Mouse (Mus musculus): ENCODE measurements around the gene Chkb. TPM values are rescaled to one million over a fixed set of nuclear protein-coding genes. Genes with fewer than 3 reads are reported as not detected.

The Chkb gene
- polyA plus RNA-seq, 1 experiment = 126 TPM

- H3K4me1 ChIP-seq (ENCODE audit: control insufficient read depth, insufficient read depth, low read length) = no peaks in the 10 kb centered on the region
- TF ChIP-seq CTCF (IDR thresholded peaks at IDR 0.05; ENCODE audit: control insufficient read depth, insufficient read depth, low read length) (no peak), POLR2A (IDR thresholded peaks at IDR 0.05; ENCODE audit: borderline replicate concordance, control insufficient read depth, low read depth, low read length) (no peak)
- no peak overlapping the region for H3K4me3 ChIP-seq (replicated peaks; ENCODE audit: control insufficient read depth, low read depth, low read length)
- no peak overlapping the region for H3K27ac ChIP-seq (ENCODE audit: control insufficient read depth, insufficient read depth, low read depth, low read length, poor library complexity)
Measured at GRCm38 (mm10) chr15:89406691-89407090, 23.0 kb downstream of the Chkb start.

- WGBS = 70% methylated on average over 10 of the region's 10 CpGs
- no peaks in the 10 kb centered on the region for H3K4me1 ChIP-seq (ENCODE audit: control insufficient read depth, insufficient read depth, low read length)
- TF ChIP-seq POLR2A (IDR thresholded peaks at IDR 0.05; ENCODE audit: borderline replicate concordance, control insufficient read depth, low read depth, low read length) = no peak
- no peak overlapping the region for H3K27ac ChIP-seq (ENCODE audit: control insufficient read depth, insufficient read depth, low read depth, low read length, poor library complexity)
- no peak overlapping the region for H3K4me3 ChIP-seq (replicated peaks; ENCODE audit: control insufficient read depth, low read depth, low read length)
Measured at GRCm38 (mm10) chr15:89404831-89405623, 24.7 kb downstream of the Chkb start.

GRCm38 (mm10) chr15:89402471-89402870 lies 27.2 kb downstream of the Chkb start:
- Histone ChIP-seq H3K4me1 (ENCODE audit: control insufficient read depth, insufficient read depth, low read length) (no peaks in the 10 kb centered on the region), H3K4me3 (replicated peaks; ENCODE audit: control insufficient read depth, low read depth, low read length) (no peak overlapping the region), H3K27ac (ENCODE audit: control insufficient read depth, insufficient read depth, low read depth, low read length, poor library complexity) (no peak overlapping the region)
- TF ChIP-seq POLR2A (IDR thresholded peaks at IDR 0.05; ENCODE audit: borderline replicate concordance, control insufficient read depth, low read depth, low read length) (no peak), CTCF (IDR thresholded peaks at IDR 0.05; ENCODE audit: control insufficient read depth, insufficient read depth, low read length) (no peak)
- WGBS = 89% methylated on average over 1 of the region's 1 CpGs

GRCm38 (mm10) chr15:89399716-89400115 lies 30.0 kb downstream of the Chkb start:
- 55% methylated on average over 1 of the region's 1 CpGs for WGBS
- Histone ChIP-seq H3K4me1 (ENCODE audit: control insufficient read depth, insufficient read depth, low read length) (no peaks in the 10 kb centered on the region), H3K27ac (ENCODE audit: control insufficient read depth, insufficient read depth, low read depth, low read length, poor library complexity) (no peak overlapping the region), H3K4me3 (replicated peaks; ENCODE audit: control insufficient read depth, low read depth, low read length) (no peak overlapping the region)
- no peak for TF ChIP-seq POLR2A (IDR thresholded peaks at IDR 0.05; ENCODE audit: borderline replicate concordance, control insufficient read depth, low read depth, low read length)
- TF ChIP-seq CTCF (IDR thresholded peaks at IDR 0.05; ENCODE audit: control insufficient read depth, insufficient read depth, low read length) = no peak

GRCm38 (mm10) chr15:89398146-89398545 lies 31.6 kb downstream of the Chkb start:
- WGBS = 69% methylated on average over 2 of the region's 2 CpGs
- H3K27ac ChIP-seq (ENCODE audit: control insufficient read depth, insufficient read depth, low read depth, low read length, poor library complexity) = no peak overlapping the region
- H3K4me3 ChIP-seq (replicated peaks; ENCODE audit: control insufficient read depth, low read depth, low read length) = no peak overlapping the region
- no peaks in the 10 kb centered on the region for H3K4me1 ChIP-seq (ENCODE audit: control insufficient read depth, insufficient read depth, low read length)
- no peak for TF ChIP-seq POLR2A (IDR thresholded peaks at IDR 0.05; ENCODE audit: borderline replicate concordance, control insufficient read depth, low read depth, low read length)
- no peak for TF ChIP-seq CTCF (IDR thresholded peaks at IDR 0.05; ENCODE audit: control insufficient read depth, insufficient read depth, low read length)

- H3K4me1 ChIP-seq (ENCODE audit: control insufficient read depth, insufficient read depth, low read length) = no peaks in the 10 kb centered on the region
- TF ChIP-seq CTCF (IDR thresholded peaks at IDR 0.05; ENCODE audit: control insufficient read depth, insufficient read depth, low read length) (no peak), POLR2A (IDR thresholded peaks at IDR 0.05; ENCODE audit: borderline replicate concordance, control insufficient read depth, low read depth, low read length) (no peak)
- no peak overlapping the region for H3K27ac ChIP-seq (ENCODE audit: control insufficient read depth, insufficient read depth, low read depth, low read length, poor library complexity)
- no peak overlapping the region for H3K4me3 ChIP-seq (replicated peaks; ENCODE audit: control insufficient read depth, low read depth, low read length)
- 84% methylated on average over 4 of the region's 4 CpGs for WGBS
Measured at GRCm38 (mm10) chr15:89396883-89397282, 32.8 kb downstream of the Chkb start.

GRCm38 (mm10) chr15:89390081-89390480 lies 39.6 kb downstream of the Chkb start:
- TF ChIP-seq CTCF (IDR thresholded peaks at IDR 0.05; ENCODE audit: control insufficient read depth, insufficient read depth, low read length) (no peak), POLR2A (IDR thresholded peaks at IDR 0.05; ENCODE audit: borderline replicate concordance, control insufficient read depth, low read depth, low read length) (no peak)
- 89% methylated on average over 10 of the region's 10 CpGs for whole genome bisulfite sequencing

GRCm38 (mm10) chr15:89387127-89387526 lies 42.6 kb downstream of the Chkb start:
- Histone ChIP-seq H3K27ac (ENCODE audit: control insufficient read depth, insufficient read depth, low read depth, low read length, poor library complexity) (no peak overlapping the region), H3K4me3 (replicated peaks; ENCODE audit: control insufficient read depth, low read depth, low read length) (no peak overlapping the region), H3K4me1 (ENCODE audit: control insufficient read depth, insufficient read depth, low read length) (no peaks in the 10 kb centered on the region)
- 8% methylated on average over 12 of the region's 12 CpGs for WGBS
- TF ChIP-seq POLR2A (IDR thresholded peaks at IDR 0.05; ENCODE audit: borderline replicate concordance, control insufficient read depth, low read depth, low read length) (no peak), CTCF (IDR thresholded peaks at IDR 0.05; ENCODE audit: control insufficient read depth, insufficient read depth, low read length) (no peak)

More at GRCm38 (mm10) chr15:89390081-89390480, 39.6 kb downstream of the Chkb start:
- no peaks in the 10 kb centered on the region for H3K4me1 ChIP-seq (ENCODE audit: control insufficient read depth, insufficient read depth, low read length)
- no peak overlapping the region for H3K4me3 ChIP-seq (replicated peaks; ENCODE audit: control insufficient read depth, low read depth, low read length)
- no peak overlapping the region for H3K27ac ChIP-seq (ENCODE audit: control insufficient read depth, insufficient read depth, low read depth, low read length, poor library complexity)

Data from bone marrow, adult 2 months (tissue).